Mouse (Mus musculus): Measurements from ENCODE around the gene Ralgps1. TPM values are rescaled to one million over a fixed set of nuclear protein-coding genes. Genes with fewer than 3 reads are reported as not detected.

Gene Ralgps1
- total RNA-seq, 2 experiments from 2014 or later = 51.5 to 71.2 TPM

DNA sequence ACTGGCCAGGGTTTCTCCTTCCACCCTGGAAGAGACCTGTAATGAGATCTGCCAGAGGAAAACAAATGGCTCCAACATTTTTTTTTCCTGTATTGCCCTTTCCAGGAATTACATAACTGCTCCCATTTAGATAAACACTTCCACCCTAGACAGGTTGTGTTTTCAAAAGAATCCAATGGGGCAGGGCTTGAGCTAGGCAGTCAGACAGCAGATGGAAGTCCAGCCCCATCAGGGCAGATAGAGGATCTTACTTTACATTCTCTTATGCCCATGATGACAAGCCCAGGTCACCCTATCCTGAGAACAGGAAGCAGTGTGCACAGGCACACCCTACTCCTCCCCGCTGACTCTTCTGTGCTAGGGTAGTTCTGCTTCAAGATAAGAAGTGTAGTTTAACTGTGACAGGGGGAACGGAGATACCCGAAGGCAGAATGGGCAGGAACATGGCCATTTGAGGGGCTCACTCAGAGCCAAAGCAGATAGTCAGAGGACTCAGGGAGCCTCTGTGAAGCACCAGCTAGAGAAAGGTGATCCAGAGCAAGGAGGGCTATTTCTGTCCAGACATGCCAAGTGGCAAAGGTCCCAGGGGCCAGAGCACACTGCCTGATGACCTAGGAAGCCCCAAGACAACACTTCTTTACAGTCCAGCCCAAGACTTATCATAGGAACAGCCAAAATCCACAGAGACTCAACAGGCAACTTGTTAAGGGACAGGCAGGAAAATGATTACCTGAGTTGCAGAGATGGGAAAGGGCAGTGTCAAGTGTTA is 114.3 kb downstream of the Ralgps1 start:
- DNase-seq (ENCODE audit: low spot score in 2 of 2) = no peak
- intact Hi-C loops (cut with DNase I) = no loop called here

DNA sequence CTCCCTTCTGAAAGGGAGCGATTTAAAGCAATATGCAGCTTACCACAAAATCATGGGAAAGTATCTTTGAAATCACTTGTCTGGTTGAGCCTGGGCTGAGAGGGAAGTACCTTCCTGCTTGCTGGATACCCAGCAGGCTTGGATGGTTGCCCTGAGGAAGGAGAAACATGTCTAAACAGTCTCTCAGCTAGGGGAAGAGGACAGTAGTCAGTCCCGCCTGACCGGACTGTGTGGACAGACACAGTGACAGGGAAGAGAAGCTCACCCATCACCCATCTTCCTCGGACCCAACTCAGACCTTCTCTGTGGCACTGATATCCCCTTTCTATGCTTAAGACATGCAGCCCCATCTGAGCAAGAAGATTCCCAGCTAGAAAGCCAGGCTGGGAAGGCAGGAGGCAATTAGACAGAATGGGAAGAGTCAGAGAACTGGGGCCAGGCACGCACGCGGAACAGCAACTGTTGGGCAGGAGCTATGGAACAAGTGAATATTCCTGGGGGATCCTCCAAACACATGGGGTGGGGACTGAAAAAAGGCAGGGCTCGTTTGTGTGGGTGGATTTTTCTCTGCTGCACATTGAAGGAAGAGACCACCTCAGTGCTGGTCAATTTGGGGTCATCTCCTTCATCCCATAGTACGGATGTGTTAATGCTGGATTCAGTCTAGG is 116.8 kb downstream of the Ralgps1 start:
- DNase-seq (ENCODE audit: low spot score in 2 of 2) = no peak
- intact Hi-C loops (cut with DNase I) = no loop called here

DNA sequence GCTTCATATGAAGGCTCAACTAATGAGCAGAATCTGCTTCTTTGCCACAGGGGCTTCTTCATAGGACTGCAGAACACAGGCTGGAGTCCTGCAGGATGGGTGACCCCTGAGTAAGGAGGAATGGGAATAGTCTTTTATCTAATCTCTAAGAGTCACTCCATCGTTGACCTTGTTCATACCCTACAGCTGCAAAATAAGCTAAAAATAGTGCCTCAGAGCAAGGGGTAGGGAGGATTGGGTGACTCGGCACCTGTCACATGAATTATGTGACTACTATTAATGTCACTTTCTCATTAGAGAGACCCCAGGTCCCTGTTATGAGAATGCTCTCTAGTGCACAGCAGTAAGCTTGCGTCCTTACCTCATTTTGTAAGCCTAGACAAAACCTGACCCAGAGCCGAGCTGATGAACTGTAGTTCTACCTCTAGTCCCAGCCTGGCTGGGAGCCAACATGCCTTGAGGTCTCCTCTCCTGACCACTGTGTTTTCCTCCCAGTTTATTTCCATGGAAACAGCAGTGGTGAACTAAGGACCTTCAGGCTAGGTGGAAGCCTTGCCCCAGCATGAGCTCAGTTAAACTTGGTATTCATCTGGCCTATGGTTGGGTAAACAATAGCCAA is 117.6 kb downstream of the Ralgps1 start:
- intact Hi-C loops (cut with DNase I) = no loop called here
- no peak for DNase-seq (ENCODE audit: low spot score in 2 of 2)

DNA sequence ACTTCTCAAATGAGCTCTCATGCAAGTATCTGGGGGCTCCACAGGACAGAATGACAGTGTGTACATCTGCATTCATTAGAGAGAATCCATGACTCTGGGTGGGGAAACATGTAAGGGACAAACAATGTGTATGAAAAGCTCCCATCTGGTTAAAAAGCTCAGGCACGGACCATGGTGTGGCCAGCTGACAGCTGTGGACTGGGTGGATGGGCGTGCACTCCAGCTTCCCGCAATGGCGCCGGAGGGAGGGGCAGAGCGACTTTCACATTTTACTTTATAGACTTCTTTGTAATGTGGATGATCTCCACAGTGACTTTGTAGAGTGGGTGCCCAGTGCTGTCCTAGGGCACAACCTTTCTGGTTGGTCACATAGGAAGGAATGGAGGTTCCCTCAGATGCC is 118.5 kb downstream of the Ralgps1 start:
- intact Hi-C loops (cut with DNase I) = no loop called here
- DNase-seq (ENCODE audit: low spot score in 2 of 2) = no peak

DNA sequence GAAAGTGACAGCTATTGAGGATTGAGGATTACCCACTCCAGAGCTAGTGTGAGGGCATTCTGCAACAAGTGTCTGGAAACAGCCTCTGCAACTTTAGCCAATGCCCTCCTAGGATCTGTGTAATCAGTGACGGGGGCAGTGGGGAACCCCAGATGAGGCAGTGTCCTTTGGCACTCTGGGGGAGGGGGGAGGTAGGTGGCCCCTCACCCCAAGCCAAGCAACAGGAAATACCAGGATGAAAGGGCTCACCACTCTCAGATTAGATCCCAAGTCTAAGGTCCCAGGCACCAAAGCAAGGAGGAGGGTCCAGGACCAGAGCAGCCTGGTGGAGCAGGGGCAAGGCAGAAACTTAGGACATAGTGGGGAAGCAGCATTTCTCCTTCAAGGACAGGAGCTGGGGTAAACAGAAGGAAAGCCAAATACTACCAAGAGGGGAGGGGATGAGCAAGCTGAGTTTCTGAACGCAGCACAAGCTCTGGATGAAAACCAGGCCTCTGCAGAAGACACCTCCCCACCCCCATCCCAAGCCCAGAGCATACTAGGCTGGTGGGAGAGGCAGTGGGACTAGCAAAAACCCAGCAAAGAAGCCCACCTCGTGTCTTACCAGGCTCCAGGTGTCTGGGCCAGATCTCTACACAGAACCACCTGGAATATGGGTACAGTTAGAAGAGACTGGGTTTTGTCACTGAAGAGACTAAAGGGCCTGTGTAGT is 121.2 kb downstream of the Ralgps1 start:
- no peak for DNase-seq (ENCODE audit: low spot score in 2 of 2)
- intact Hi-C loops (cut with DNase I) = no loop called here

DNA sequence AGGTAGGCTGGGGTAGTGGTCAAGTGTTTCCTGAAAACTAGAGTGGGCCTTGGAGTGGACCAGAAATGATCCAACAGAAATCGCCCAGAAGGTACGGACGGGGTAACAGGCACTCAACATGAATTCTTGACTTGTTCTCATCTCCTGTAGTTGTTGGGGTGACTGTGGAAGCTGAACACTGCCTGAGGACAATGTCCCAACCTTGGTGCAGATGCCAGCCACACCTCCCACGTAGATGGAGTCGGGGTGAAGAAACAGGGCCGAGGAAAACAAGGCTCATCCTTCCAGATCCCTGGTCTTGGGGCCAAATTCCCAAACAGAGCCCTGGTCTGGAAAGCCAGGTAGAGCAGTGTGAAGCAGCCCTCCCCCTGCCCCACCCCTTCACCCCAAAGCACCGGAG is 122.7 kb downstream of the Ralgps1 start:
- intact Hi-C loops (cut with DNase I) = no loop called here
- DNase-seq (ENCODE audit: low spot score in 2 of 2) = no peak

DNA sequence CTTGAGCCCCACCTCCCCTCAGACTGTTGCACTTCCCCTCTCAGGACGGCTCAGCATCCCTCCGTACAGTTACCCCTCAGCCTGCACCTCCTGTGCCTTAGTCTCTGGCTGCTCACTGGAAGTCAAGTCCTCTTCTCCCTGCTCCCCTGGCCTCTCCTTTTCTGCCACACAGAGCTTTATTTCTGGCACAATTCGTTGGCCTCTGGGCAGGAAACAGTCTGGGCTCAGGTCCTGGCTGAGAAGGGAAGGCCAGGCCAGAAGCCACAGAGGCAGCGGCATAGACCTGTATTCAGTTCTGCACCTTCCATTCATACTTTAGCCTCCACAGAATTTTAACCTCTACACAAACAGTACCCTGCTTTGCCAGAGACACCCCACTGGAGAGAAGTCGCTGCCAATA is 124.4 kb downstream of the Ralgps1 start:
- intact Hi-C loops (cut with DNase I) = no loop called here
- no peak for DNase-seq (ENCODE audit: low spot score in 2 of 2)

DNA sequence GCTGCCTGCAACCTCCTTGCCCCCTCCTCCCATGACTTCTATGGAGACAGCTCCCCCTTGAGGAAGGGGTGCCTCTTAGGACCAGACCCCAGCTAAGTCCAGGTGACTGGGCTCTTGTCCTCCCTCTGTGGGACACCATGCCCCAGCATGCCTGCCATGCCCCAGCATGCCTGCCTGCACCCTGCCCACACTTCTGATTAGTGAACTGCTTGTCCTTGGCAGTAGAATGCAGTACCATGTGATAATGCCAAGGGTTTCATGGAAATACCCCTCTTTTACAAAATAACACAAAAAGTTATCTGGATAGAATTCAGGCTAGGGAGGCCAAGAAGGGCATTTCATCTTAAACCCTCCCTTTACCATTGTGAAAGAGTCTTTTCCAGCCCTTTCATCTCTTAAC is 125.9 kb downstream of the Ralgps1 start:
- no peak for DNase-seq (ENCODE audit: low spot score in 2 of 2)
- intact Hi-C loops (cut with DNase I) = no loop called here

DNA sequence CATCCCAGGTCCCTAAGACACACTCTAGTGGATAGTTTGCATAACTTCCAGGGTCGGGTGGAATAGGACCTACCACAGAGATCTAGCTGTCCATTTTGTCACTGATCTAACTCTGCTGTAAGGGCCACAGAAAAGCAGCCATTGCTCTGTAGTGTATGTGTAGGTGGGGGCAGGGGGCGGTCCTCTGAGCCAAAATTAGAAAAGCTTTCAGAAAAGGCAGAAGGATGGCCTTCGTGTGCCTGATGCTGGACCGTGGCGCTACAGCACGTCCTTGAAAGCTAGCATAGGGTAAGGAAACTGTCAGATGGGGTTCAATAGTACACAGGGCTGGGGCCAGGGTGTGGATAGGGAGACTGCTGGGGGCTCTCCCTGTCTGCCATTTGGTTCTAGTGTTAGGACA is 126.4 kb downstream of the Ralgps1 start:
- intact Hi-C loops (cut with DNase I) = no loop called here
- no peak for DNase-seq (ENCODE audit: low spot score in 2 of 2)

DNA sequence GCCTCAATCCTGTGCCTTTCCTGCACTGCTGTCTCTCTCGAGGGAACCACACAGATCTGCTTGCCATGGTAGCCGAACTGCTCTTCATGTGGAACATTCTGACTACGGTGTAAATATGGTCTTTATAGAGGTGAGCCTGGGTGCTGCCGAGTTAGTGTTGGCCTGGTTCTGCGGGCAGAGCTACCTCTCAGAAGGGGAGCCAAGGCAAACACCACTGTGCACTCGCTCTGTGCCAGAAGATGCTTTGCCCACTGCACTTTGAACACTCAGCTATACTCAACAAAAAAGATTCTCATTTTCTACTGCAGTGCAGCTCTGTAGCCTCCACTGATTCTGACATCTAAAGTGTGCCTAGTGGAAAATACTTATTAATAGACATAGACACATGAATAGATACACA is 133.7 kb downstream of the Ralgps1 start:
- intact Hi-C loops (cut with DNase I) = no loop called here
- DNase-seq (ENCODE audit: low spot score in 2 of 2) = no peak

DNA sequence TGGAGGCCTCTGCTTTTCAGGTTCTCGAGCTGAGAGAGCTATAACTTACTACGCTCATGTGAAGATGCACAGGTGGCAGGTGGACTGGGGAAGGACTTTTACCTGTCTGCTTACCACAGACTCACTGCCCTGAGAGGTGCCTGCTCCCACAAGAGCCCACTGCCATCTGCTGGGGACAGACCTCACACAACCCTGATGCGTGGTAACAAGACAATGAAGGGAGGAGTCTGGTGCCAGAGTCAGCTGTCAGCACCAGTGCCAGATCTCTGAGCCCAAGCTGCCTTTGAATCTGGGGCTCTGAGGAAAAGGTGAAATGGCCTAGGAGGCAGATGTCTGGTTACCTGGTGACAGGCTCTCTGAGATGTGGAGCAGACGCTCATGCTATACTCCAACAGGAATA is 136.4 kb downstream of the Ralgps1 start:
- DNase-seq (ENCODE audit: low spot score in 2 of 2) = no peak
- intact Hi-C loops (cut with DNase I) = no loop called here

DNA sequence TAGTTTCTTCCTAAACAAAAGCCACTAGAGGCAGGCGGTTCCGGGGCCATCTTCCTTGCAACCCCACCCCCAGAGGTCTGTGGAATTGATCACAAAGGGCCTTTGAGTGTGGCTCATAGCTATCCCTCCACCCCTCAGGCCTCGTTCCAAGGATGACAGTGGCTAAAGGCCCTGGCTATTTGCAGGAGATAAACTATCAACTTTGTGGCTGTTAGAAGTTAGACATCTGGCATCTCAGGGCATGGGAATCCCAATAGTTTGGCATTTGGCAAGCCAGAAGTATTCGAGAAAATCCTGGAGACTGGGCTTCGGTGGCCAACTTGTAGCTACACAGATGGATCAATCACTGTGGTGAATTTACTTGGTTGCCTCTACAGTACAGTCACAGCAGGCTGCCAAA is 137.4 kb downstream of the Ralgps1 start:
- intact Hi-C loops (cut with DNase I) = no loop called here
- DNase-seq (ENCODE audit: low spot score in 2 of 2) = no peak

DNA sequence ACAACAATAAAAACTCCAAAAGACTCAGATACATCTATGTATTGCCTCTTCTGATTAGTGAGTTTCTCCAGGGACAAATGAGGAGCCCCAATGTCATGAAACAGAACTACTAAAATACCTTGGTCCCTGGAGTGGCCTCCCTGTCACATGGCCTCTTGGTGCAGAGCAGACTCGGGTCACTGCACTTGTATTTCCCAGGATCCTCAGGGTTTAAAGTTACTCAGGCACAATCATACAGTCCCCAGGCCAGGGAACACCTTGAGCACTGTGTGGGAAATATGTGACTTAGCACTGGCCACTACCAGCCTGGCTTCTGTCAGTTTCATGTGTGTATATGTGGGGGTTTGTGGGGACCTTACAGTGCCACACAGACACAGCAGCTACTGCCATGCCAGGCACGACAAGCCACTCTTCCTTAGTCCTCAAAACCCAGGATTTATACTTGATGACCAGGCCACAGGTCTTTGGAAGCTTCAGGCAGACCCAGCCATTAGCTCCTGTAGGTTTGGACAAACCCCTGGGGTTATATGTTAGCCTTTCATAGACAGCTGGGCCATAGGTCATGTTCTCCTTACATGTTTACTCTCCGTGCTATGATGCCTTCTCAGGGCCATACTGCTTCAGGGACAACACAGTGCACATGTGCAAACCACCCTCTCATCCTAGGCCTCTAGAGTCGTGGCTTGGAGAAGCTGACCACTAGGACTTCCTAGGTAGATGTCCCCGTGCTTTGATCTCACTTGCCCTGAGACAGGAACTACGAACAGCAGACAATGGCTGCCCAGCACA is 138.3 kb downstream of the Ralgps1 start:
- no peak for DNase-seq (ENCODE audit: low spot score in 2 of 2)
- intact Hi-C loops (cut with DNase I) = no loop called here

DNA sequence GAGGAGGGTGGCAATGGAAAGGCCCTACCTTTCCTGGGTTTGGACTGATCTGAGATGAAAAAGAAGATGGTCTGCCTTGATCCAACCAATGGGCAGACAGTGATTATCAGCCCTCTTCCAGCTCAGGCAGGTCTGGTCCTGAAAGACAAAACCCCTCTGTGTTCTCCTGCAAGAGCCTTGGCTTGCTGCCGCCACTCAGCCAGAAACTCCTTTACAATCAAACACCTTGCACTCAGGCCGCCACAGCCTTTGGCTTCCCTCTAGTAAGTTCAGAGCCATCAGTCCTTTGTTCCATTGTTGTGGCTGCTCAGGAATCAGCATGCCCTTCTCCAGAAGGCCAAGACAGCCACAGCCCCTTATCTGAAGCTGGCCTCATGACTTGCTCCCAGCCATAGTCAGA is 139.5 kb downstream of the Ralgps1 start:
- intact Hi-C loops (cut with DNase I) = no loop called here
- no peak for DNase-seq (ENCODE audit: low spot score in 2 of 2)

DNA sequence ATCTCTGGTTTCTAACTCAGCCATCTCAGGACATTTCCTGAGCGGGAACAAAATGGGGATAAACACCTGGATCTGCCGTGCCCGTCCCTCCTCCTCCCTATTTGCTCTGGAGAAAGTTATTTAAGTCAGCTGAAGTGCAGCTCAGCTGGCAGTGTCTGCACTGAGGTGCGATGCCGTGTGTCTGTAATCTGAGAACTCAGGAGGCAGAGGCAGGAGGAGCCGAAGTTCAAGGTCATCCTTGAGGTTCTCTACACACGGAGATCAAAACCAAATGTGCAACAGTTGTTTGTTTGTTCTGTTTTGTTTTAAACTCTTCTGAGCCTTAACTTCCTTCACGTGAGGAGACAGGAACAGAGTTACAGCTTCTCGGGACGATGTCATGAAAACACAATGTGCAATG is 140.6 kb downstream of the Ralgps1 start:
- intact Hi-C loops (cut with DNase I) = no loop called here
- no peak for DNase-seq (ENCODE audit: low spot score in 2 of 2)

DNA sequence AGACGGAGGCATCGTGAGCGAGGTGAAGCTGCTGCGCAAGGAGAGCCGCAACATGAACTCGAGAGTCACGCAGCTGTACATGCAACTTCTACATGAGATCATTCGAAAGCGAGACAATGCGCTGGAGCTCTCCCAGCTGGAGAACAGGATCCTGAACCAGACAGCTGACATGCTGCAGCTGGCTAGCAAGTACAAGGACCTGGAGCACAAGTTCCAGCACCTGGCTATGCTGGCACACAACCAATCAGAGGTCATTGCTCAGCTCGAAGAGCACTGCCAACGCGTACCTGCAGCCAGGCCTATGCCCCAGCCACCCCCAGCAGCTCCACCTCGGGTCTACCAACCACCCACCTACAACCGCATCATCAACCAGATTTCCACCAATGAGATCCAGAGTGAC is 142.7 kb downstream of the Ralgps1 start:
- intact Hi-C loops (cut with DNase I) = no loop called here
- no peak for DNase-seq (ENCODE audit: low spot score in 2 of 2)

DNA sequence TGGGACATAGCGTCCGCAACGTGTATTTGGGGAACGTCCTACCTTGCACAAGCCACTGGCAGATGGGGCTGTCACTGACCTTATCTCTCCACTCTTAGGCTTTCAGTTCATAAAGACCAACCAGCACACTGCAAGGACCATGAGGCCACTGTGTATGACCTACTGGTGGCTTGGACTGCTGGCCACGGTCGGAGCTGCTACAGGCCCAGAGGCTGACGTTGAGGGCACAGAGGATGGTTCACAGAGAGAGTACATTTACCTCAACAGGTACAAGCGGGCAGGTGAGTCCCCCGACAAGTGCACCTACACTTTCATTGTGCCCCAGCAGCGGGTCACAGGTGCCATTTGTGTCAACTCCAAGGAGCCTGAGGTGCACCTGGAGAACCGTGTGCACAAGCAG is 143.2 kb downstream of the Ralgps1 start:
- intact Hi-C loops (cut with DNase I) = no loop called here
- DNase-seq (ENCODE audit: low spot score in 2 of 2) = no peak

DNA sequence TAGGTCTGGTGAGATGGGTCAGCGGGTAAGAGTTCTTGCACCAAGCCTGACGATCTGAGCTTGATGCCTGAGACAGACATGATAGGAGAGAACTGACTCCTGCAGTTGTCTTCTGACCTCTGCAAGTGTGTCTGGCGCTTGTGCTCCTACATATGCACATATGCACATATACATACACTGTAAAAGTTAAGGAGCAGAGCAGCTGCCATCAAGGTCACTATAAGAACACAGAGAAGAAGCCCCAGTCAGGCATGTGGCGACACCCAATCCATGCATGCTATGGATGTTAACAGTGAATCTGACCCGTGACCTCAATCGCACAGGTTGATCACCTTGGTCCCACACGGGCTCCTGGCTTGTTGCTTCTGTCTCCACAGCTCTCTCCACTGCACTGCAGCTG is 145.4 kb downstream of the Ralgps1 start:
- intact Hi-C loops (cut with DNase I) = no loop called here
- DNase-seq (ENCODE audit: low spot score in 2 of 2) = no peak

DNA sequence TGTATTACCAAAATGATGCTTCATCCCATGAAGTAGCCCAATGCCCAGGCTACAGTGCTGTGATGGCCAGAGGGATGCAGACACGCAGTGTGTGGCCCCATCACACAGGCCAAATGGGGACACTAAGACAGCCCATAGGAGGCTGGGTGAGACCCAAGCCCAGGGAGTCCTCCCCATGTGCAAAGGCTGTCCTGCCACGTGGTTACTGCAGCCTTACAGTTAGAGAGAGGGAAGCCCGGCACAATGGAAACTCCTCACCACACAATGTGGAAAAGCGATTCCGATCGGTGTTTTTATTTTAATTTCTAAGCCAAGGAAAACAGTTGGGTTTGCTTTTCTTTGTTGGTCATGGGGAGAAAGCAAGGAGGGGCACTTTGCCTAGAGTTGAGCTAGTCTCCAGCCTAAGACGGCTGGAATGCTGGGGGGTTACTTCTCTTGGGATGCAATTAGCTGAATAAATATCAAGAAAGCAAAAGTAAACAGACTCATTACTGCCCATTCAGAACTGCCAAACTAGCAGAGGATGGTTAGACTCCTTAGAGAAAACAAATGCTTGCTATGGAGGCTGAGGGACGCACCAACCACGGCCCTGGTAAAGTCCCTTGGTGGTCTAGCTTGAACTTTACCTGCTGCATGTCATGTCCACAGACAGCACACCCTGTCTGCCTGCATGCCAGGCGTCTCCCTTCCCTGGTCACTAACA is 147.5 kb downstream of the Ralgps1 start:
- intact Hi-C loops (cut with DNase I) = no loop called here
- DNase-seq (ENCODE audit: low spot score in 2 of 2) = no peak
